In the genomic region with DNA sequence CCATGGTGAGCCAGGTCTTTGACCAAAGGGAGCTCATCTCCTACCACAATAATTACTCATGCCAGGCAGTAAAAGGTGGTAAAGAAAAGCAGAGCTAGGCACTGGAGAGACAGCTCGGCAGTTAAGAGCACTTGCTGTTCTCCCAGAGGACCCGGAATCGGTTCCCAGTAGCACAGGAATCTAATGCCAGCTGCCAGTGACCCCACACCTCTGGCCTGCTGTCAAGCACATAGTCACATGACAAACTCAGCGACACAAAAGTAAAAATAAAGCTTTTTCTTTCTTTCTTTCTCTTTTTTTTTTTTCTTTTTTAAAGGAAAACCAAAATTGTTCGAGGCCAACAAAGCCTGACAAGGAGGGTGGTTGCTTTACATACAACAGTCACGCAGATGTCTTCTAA, we compare ENCODE assay signal across 12 mouse cellular contexts.
"Had no signal": no experiment of that assay in that cellular context is flagged by ENCODE, and none has a peak within 500 bp of the region (broad histone marks: within the 10 kb centered on the region; RNA-seq: fewer than 3 reads in every experiment).

No protein-coding gene starts in this region.

- DNase-seq: liver, postnatal 0 days; lung, adult 2 months; lung, postnatal 14 days; lung, postnatal 4 days; midbrain, embryonic 14.5 days; right cerebral cortex, adult 18-20 months; right cerebral cortex, postnatal 25 days; right cerebral cortex, postnatal 4 days; spleen, adult 18-20 months; thymus, adult 18-20 months; thymus, postnatal 14 days; thymus, postnatal 36 days had no signal
